Mouse (Mus musculus): ENCODE data around the gene Hist1h1e.
"Not testable (repeated sequence)": the region's sequence is repeated elsewhere in the genome, so short reads cannot be mapped to it uniquely, and the experiment has no call there.

The Hist1h1e gene

DNA sequence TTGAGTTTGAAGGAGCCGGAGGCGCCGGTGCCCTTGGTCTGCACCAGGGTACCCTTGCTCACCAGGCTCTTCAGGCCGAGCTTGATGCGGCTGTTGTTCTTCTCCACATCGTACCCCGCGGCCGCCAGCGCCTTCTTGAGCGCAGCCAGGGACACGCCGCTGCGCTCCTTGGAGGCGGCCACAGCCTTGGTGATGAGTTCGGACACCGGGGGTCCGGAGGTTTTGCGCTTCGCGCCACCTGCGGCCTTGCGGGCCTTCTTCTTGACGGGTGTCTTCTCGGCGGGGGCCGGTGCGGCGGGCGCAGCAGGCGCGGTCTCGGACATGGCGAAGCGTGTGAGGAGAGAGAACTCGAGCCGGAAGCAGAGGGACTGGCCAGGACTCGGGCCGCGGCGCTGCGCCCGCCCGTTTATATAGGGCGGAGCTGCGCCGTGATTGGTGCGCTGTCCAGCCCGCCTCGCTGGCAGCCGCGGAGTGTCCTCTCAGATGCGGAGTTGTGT is at the start of gene Hist1h1e:
TSS of gene Hist1h1e (minus strand) at position 384 of the 497 bp plus-strand sequence.
- in situ Hi-C loops (cut with MboI, MseI), result not testable (repeated sequence)

DNA sequence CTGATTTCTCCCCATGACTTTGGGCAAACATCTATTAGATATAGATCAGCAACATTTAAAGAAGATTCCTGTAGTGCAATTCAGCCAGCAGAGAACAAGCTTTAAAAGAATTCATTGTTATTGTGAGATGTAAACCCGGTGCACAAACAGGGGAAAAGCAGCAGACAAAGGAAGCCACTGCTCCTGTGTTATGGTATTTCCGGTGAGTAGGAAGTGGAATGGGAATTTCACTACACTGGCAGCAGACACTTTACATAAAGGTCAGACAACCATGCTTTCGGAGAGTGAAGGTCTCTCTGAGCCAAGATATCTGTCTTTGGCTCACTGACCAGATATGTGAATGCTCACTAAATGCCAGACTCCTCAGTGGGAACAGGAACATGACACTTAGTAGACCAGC is 40.2 kb upstream of the Hist1h1e start:
- in situ Hi-C loops (cut with MboI, MseI), result loop anchor here (5.0 kb wide), 1 partner anchor 290 kb away; no protein-coding TSS in a partner anchor

DNA sequence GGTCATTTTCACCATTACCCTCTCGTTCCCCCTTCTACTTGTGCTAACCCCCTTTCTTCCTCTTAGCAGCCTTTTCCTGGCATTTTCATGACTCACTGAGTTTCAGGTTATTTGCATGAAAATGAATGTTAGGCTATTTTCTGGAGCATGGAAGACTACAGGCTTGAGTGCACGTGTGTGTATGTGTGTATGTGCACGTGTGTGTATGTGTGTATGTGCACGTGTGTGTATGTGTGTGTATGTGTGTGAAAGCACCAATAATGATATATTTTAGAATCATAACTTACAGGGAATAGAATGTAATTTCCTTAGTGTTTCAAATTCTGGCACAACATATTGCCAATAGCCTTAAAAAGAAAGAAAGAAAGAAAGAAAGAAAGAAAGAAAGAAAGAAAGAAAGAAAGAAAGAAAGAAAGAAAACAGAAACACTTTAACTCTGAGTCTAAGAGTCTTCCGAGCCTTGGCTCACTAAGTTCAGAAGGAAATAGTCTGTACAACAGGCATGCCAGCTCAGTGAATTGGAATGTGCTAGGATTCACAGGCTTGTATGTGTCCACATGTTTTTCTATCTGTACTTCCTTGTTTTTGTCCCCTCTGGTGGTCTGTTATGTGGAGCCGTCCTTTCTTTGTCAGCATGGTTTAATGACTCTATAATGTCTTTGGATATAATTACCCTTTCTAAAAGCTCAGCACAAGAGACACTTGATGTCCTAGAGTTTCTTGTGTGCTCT is 37.4 kb upstream of the Hist1h1e start:
- in situ Hi-C loops (cut with MboI, MseI), result loop anchor here (5.0 kb wide), 1 partner anchor 292 kb away; no protein-coding TSS in a partner anchor

DNA sequence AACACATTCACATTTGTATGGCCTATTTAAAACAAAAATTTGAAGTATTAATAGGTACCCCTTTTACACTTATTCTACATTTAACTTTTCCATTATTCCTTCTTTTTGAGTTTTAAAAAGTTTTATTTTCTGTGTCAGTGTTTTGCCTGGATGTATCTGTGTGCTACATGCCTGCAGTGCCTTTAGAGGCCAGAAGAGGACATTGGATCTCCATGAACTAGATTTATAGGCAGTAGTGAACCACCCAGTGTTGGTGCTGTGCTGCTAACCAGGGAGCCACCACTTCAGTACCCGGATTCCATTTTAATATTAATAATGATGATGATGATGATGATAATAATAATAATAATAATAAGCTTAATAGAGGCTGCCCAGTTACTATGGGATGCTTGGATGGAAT is 8.3 kb upstream of the Hist1h1e start:
- in situ Hi-C loops (cut with MboI, MseI), result no loop called here

DNA sequence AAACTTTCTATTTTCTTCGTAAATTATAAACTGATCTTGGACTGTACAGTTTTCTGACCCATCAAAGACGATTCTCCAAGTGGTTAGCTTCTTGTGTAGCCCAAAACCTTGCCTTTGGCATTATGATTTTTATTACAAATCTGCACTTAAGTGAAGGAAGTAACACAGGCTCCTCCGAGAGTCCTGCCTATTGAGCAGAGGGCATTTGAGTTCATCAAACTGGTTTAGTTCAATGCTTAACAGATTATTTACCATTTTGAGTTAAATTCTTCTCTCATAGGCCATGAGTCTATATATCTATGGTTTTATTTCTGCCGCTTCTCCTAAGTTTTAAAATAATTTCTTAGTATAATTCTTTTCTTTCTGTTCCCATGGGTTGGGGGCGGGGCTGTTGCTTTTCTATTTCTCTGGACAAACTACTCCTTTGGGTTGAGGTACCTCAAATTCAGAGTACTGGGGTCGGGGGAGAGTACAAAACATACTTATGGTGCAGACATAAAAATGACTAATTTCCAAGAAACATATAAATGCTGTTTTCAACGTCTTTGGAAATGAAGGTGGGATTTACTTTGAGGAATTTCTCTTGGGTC is 598 bp upstream of the Hist1h1e start:
- in situ Hi-C loops (cut with MboI, MseI), result no loop called here

DNA sequence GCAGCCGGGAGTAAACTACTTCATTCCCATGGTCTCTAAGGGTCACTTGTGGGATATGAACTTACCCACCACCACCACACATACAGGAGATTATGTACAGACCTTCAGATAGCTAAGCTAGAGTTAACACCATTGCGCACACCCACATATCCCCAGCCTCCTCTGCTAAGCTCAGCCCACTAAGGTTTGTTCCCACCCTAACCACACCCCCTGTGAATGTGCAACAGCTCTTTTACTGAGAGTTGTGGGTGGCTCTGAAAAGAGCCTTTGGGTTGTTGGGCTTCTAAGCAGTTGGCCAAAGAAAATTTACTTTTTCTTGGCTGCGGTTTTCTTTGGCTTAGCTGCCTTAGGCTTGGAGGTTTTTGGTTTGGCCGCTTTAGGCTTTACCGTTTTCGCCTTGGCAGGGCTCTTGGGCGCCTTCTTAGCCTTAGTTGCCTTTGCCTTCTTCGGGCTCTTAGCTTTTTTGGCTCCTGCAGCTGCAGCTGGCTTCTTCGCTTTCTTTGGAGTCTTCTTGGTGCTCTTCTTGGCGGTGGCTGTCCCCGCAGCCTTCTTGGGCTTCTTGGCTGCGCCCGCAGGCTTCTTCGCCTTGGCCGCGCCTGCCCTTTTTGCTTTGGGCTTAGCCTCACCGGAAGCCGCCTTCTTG is 705 bp downstream of the Hist1h1e start:
- in situ Hi-C loops (cut with MboI, MseI), result no loop called here

DNA sequence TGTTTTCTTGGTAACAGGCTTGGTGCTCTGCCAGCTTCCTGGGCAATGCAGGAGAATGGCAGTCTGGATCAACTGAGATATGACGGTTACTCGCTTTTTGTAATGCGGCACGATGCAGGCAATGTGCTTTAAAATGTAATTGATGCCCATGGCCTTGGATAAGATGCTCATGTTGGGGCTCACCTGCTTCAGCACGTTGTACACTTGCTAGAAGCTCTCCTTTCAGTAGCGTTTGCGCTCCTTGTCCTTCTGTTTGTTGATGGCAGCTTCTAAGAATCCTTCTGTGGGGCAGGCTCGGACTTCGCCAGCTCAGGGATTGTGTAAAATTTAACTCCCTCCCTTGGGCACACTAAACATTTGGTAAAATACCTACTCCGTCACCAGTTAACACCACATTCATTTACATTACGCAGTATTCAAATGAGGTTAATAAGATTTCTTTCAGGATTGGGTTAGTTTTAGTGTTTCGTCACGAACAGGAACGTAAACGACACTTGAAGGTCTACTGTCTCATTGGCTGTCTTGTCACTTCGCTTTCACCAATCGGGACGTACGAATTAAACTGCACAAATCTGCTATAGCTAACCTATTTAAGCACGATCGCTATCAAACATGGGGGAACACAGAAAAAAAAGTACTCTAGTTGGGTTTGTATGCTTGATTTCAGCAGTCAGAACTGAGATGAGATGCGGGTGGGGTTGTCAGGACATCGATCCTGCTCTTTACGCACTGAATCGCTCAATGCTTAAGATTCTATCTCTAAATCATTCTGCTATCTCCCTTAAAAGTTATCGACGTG is 1.4 kb downstream of the Hist1h1e start, which contains the start of gene Hist1h2be:
TSS of gene Hist1h2be (minus strand) at position 392 of the 799 bp plus-strand sequence.
- in situ Hi-C loops (cut with MboI, MseI), result no loop called here

DNA sequence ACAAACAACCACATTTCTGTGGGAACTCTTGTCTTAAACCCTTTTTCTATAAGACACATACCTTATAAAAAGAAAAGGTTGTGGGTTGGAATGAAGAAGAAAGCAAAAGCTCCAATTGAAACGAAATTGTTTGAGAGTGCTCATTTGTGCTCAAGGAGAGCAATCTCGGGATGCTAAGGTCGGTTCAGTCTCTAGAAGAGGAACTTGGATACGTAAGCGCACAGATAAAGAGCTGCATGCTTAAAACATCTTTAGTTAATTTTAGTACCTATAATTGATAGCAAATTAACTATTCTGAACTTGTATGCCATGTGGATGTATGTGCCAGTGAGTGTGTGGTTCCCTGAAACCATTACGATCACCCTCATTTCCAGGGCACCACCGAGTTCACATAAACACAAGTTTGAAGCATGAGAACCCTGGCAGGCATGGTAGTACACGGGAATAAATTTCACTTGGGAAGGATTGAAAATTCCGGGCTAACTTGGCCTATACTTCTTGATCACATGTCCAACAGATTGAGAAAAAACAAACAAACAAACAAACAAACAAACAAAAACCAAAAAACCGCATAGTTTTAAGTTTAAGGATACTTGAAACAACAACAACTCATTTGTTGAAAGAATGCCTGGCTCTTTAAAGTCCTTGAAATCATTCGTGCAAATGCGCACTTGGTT is 2.2 kb downstream of the Hist1h1e start:
- in situ Hi-C loops (cut with MboI, MseI), result no loop called here

DNA sequence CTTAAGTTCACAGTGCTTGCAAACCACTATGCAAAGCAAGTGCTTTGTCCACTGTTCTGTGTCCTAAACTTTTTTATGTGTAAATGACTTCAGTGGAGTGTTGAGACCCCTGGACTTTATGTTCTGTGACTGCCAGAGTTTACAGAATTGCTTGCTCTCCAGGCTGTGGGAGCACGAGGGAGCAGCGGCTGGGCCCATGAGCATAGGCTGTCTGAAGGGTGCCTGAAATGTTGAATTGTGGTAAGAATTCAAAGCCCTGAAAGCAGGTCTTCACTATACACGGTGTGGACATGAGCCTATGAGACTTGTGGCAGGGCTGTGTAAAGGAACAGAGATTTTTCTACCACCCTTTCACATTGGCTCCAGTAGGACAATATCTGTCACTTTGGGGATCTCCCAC is 10.7 kb downstream of the Hist1h1e start:
- in situ Hi-C loops (cut with MboI, MseI), result no loop called here

DNA sequence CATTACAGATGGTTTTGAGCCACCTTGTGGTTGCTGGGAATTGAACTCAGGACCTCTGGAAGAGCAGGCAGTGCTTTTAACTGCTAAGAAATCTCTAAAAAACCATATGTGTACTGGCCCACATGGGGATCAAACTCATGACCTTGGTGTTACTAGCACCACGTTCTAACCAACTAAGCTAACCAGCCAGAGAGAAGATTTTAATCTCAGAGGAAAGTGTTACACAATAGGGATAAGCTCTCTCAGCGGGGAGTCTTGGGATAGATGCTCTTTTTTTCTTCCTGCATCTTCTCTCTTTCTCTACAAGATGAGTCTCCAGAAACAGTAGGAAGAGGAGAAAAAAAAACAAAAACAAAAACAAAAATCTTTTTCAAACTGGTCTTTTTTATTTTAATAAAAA is 12.0 kb downstream of the Hist1h1e start:
- in situ Hi-C loops (cut with MboI, MseI), result no loop called here

DNA sequence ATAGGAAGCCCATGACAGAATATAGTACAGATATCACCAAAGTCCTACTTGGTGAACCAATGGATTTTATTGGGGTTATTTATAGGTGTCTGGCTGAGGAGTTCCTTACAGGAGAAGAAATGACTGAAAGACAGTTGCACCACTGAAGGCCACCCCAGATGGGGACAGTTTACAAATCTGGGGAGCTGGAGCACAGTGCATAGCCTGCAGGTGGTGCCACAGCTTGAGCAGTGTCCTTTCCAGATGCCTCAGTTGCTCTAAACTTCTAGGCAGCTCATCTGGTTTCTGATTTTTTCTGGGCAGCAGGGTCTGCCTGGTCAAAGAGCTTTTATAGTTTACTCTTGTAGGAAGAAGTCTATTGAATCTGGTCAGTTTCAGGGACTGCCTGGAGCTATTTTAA is 12.5 kb downstream of the Hist1h1e start:
- in situ Hi-C loops (cut with MboI, MseI), result no loop called here

DNA sequence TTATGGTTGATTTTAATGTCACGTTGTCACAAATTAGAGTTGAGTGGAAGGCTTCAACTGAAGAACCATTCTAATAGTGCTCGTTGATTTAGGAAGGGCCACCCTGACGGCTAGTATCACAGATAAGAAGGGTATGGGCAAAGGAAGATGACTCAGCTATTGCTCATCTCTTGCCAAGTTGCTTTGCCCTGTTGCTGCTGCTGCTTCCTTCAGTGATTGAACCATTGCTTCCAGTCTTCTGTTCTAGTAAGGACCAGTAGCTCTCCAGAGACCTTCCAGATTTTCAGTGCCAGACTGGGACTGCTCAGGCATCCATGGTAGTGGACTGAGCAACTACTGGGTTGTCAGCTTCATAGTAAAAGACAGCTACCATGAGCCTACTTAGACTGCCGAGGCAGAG is 13.1 kb downstream of the Hist1h1e start:
- in situ Hi-C loops (cut with MboI, MseI), result no loop called here

DNA sequence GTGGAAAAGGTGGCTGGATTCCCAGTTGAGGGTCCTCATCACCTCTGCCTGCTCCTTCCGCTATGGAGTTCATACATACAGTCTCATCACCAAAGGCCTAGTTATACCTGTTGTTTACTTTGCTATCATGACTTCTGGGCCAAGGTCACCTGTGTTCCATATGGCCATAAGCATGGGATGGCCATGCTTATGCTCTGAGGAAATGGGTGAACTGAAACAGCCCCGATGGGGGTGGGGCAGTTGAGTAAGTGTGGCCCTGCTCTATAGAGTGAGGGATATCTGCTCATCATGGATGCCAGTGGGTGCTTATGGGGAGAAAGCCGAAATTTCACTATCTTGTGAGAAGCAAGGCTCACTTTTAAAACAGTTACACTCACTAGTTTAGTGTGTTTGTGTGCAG is 17.3 kb downstream of the Hist1h1e start:
- in situ Hi-C loops (cut with MboI, MseI), result no loop called here

DNA sequence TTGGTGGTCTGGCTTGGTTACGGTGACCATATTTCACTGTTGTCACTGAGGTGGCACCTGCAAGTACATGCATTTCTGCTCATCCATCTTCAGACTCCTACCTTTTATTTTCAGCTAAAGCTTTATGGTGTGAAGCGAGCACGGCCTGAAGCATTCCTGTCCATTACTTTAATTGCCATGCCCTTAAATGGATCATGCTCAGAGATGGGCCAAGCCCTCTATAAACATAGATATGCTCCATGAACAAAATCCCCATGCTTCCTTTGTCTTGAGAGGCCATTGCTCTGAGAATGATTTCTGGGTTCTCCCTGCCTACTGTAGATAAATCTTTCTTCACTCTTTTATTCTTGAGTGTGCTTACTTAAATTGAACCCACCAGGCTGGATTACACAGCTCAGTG is 17.9 kb downstream of the Hist1h1e start:
- in situ Hi-C loops (cut with MboI, MseI), result no loop called here

DNA sequence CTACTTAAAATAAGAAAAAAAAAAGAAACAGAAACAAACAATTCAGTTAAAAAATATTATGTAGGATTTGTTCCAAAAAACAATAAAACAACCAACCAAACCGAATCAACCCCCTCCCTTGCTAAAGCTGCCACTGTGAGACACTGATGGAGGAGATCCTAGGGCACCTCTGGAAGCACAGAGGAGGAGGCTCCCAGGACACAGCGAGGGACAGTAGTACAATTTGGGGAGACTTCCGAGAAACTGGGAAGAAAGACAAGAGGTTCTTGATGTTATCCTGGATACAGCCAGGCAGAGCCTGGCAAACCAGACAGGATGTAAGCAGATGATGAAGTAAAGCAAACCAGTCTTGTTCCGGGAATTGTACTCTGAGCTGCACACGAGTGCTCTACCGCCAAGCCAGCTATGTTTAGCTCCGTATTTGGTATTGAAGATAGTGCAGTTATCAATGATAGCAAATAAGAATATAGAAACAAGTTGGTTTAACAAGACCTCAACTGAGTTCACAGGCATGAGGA is 19.1 kb downstream of the Hist1h1e start:
- in situ Hi-C loops (cut with MboI, MseI), result no loop called here

DNA sequence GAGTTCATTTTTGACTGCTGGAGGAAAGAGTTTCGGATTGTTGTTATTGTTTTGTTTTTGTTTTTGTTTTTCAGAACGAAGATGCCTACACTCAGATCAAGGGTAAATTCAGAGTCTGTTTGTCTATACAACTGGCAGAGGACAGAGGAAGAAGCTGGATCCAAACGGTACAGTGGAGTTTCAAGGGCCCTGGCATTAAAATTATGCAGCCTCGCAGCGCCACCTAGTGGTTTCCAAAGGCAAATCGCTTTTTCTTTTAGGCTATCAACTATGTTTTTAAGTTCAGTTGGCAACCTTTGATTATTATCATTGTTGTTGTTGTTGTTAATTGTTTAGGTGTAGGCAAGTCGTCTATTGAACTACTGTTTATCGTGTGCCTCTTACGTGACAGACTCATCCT is 24.4 kb downstream of the Hist1h1e start:
- in situ Hi-C loops (cut with MboI, MseI), result no loop called here

DNA sequence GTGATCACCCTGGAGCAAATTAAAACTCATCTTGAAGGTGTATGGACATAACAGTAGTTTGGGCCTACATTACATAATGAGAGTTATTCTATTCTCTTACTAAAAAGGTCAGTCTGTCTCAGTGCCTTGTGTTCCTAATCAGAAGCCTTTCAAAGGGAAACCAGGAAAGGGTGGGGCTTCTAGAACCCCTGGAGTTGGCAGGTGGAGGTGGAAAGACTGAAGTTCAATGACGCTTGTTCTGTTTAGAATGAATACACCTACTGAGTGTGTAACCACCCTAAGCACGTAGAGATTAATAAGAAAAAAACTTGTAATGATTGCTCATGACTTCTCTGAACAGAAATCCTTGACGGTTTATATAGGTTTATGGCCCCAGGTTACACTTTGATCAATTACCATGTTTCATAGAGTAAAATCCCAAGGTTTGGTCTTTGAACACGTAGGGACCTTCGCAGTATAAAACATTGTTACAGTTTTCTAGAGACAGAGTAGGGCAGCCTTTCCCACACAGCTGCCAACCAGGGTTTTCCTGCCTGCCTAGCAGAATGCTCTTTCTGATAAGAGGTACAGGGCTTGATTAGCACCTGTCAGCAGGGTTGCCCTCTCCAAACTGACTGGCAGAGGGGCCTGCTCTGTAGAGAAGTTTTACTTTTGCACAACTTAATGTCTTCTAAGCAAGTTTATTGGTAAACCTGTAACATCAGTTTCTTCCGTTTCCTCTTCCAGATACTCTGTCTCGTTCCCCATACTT is 26.6 kb downstream of the Hist1h1e start:
- in situ Hi-C loops (cut with MboI, MseI), result no loop called here

DNA sequence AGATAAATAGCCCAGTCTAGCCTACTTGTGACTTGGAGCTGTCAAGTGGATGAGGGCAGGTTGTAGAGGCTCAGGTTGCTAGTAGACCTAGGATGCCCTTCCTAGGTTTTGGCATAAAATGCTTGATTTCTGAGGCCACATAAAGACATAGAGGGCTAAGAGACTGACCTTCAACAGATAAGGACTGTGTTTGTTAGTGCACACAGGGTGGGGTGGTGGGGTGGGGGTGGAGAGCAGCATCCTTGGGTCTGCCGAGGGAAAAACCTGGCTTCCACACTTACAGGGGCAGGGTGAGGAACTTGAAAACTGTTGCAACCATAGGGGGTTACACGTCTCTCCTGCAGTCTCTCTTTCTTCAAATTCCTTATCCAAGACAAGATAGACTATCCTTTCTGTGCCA is 27.2 kb downstream of the Hist1h1e start:
- in situ Hi-C loops (cut with MboI, MseI), result no loop called here

DNA sequence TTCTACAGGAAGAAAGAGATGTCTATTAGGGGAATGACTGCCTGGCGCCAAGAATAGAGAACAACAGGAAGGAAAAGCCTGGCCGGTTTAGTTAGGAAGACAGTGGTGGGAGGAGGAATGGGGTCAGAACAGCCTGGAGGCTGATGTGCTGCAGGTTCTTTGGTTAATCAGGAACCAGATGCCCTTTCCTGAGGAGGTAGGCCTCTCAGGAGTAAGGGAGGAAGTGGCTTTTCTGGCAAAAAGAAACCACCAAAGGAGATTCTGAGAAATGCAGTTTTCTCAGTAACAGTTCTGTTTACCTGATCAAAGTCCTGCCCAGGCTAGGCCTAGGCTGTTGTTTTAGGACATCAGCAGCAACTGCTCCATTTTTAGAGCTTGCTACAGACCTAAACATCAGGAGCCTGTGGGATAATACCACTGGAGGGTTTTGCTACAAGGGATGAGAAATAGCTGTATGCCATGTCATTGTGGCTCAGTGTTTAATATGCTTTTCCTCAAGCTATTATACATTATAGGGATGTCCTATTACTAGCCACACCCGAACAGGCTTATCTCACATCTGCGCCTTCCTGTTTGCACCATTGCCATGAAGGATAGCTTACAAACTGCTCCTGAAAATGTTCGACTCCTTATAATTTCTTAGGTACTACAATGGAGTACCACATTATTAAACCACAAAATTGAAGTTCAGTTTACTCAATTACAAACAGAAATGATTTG is 29.1 kb downstream of the Hist1h1e start:
- in situ Hi-C loops (cut with MboI, MseI), result no loop called here

DNA sequence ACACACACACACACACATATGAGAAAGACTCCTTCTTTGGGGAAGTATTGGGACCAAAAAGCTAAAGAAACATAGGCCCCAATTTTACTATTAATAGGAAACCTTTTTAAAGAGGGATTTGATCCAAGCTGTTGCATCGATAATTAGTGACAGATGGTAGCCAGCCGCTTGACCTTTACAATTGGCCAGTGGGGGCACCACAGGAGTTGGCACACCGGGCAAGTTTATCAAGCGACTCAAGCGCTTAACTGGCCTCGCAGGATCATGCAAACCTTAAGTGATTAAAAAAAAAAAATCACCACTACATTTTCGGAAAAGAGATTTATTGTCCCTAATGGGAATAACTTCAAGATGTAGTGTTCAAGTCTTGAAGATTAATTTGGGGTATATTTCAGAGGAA is 29.7 kb downstream of the Hist1h1e start:
- in situ Hi-C loops (cut with MboI, MseI), result no loop called here
